Mouse (Mus musculus): Measurements from ENCODE around the gene Zfp775. TPM values are rescaled to one million over a fixed set of nuclear protein-coding genes. Genes with fewer than 3 reads are reported as not detected.

Zfp775 gene
- polyA plus RNA-seq, 1 experiment = 1.8 TPM

DNA sequence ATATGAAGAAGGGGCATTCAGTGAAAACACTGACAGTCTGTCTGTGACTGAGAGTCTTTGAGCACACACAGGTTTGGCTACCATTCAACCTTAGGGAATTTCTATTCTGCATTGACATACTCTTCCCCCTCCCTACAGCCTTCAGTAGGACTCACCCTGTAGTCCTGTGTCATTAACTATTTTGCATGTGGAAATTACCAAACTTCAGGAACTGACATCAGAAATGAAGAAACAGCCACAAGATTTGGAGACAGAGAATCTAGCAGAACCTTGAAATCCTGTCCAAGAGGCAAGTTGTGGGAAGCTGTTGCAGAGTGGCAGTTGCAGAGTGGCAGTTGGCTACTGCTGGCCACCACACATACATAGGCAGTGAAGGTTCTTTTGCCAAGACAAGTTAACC, 66.2 kb downstream of the Zfp775 start:
- H3K79me2 ChIP-seq (ENCODE audit: control insufficient read depth, insufficient read depth) = no peaks in the 10 kb centered on the region
- H3K4me3 ChIP-seq (ENCODE audit: insufficient read depth, poor library complexity, severe bottlenecking) = no peak overlapping the region
- TF ChIP-seq USF1 (IDR thresholded peaks at IDR 0.05; ENCODE audit: low read depth) (no peak), MYOD1 (IDR thresholded peaks at IDR 0.05; ENCODE audit: control insufficient read depth, insufficient read length, low read depth) (no peak), CEBPB (IDR thresholded peaks at IDR 0.05; ENCODE audit: low read depth) (no peak), MAX (IDR thresholded peaks at IDR 0.05) (no peak)
- H3K27me3 ChIP-seq (ENCODE audit: control insufficient read depth, insufficient read depth, insufficient read length) = peaks cover 7% of the 10 kb centered on the region
- no peaks in the 10 kb centered on the region for H3K36me3 ChIP-seq (ENCODE audit: control insufficient read depth, insufficient read depth)
- H3ac ChIP-seq (ENCODE audit: control insufficient read depth, insufficient read length, low read depth) = no peak overlapping the region
- no peaks in the 10 kb centered on the region for H3K79me3 ChIP-seq (ENCODE audit: low read depth)

DNA sequence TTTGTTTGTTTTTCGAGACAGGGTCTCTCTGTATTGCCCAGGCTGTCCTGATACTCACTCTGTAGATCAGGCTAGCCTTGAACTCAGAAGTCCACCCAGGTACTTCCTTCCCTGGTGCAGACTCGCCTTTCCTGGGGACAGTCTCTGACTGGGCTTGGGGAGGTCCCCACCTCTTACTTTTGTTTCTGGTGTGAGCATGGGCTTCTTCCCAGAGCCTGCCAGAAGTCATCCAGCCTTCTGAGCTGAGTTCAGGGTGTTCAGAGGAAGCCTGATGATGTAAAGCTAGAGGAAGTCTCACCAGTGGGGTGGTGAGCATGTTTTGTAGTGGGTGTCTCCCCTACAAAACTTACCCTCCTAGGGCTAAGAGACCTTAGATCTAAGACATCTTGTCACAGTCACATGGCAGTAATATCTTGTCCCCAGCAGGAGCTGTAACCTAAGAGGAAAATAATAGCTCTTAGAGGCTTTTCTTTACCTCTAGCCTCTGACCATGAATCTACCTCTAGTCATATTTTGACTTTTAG, 67.6 kb downstream of the Zfp775 start:
- TF ChIP-seq CEBPB (IDR thresholded peaks at IDR 0.05; ENCODE audit: low read depth) (no peak), USF1 (IDR thresholded peaks at IDR 0.05; ENCODE audit: low read depth) (no peak), MYOG (IDR thresholded peaks at IDR 0.05; ENCODE audit: control insufficient read depth, extremely low read depth, insufficient read length) (no peak), CTCF (IDR thresholded peaks at IDR 0.05; ENCODE audit: control insufficient read depth, insufficient read depth, insufficient read length) (no peak), FOSL1 (IDR thresholded peaks at IDR 0.05; ENCODE audit: insufficient read depth, low read length, poor library complexity, severe bottlenecking) (no peak), MYOD1 (IDR thresholded peaks at IDR 0.05; ENCODE audit: control insufficient read depth, insufficient read length, low read depth) (no peak), MAX (IDR thresholded peaks at IDR 0.05) (no peak)
- H3K79me2 ChIP-seq (ENCODE audit: control insufficient read depth, insufficient read depth) = no peaks in the 10 kb centered on the region
- H3K27me3 ChIP-seq (ENCODE audit: control insufficient read depth, insufficient read depth, insufficient read length) = peaks cover 7% of the 10 kb centered on the region
- no peaks in the 10 kb centered on the region for H3K36me3 ChIP-seq (ENCODE audit: control insufficient read depth, insufficient read depth)
- no peaks in the 10 kb centered on the region for H3K79me3 ChIP-seq (ENCODE audit: low read depth)
- no peak overlapping the region for H3K4me3 ChIP-seq (ENCODE audit: insufficient read depth, poor library complexity, severe bottlenecking)
- H3ac ChIP-seq (ENCODE audit: control insufficient read depth, insufficient read length, low read depth) = no peak overlapping the region

Other genes starting within 250 kb of the Zfp775 start
- 2.7 TPM for gene Krba1, start 206.5 kb upstream of the Zfp775 start, polyA plus RNA-seq (2012; fragmentation: generic; extraction: Trizol)
- gene Zfp467, start 156.2 kb upstream of the Zfp775 start, polyA plus RNA-seq (2012; fragmentation: generic; extraction: Trizol) = 0.75 TPM
- gene Sspo, start 153.8 kb upstream of the Zfp775 start, polyA plus RNA-seq (2012; fragmentation: generic; extraction: Trizol) = 0.13 TPM
- gene Atp6v0e2, start 64.4 kb upstream of the Zfp775 start, polyA plus RNA-seq (2012; fragmentation: generic; extraction: Trizol) = 3.3 TPM
- gene Lrrc61, start 47.3 kb upstream of the Zfp775 start, polyA plus RNA-seq (2012; fragmentation: generic; extraction: Trizol) = 6.2 TPM
- 0.08 TPM for gene Rarres2, start 29.3 kb upstream of the Zfp775 start, polyA plus RNA-seq (2012; fragmentation: generic; extraction: Trizol)
- not detected for gene Gm45021, start 12.5 kb upstream of the Zfp775 start, polyA plus RNA-seq (2012; fragmentation: generic; extraction: Trizol)
- 9.1 TPM for gene Repin1, start 8.2 kb upstream of the Zfp775 start, polyA plus RNA-seq (2012; fragmentation: generic; extraction: Trizol)
- gene Gm44965, start 8.1 kb upstream of the Zfp775 start, polyA plus RNA-seq (2012; fragmentation: generic; extraction: Trizol) = 0.69 TPM
- gene AI854703, start 24.7 kb downstream of the Zfp775 start, polyA plus RNA-seq (2012; fragmentation: generic; extraction: Trizol) = 0.01 TPM
- not detected for gene Gimap8, start 45.2 kb downstream of the Zfp775 start, polyA plus RNA-seq (2012; fragmentation: generic; extraction: Trizol)
- 0.92 TPM for gene Gimap9, start 74.1 kb downstream of the Zfp775 start, polyA plus RNA-seq (2012; fragmentation: generic; extraction: Trizol)
- gene Gimap4, start 82.5 kb downstream of the Zfp775 start, polyA plus RNA-seq (2012; fragmentation: generic; extraction: Trizol) = 0.04 TPM
- not detected for gene Gimap6, start 106.2 kb downstream of the Zfp775 start, polyA plus RNA-seq (2012; fragmentation: generic; extraction: Trizol)
- not detected for gene Gm28053, start 116.5 kb downstream of the Zfp775 start, polyA plus RNA-seq (2012; fragmentation: generic; extraction: Trizol)
- not detected for gene Gimap7, start 116.6 kb downstream of the Zfp775 start, polyA plus RNA-seq (2012; fragmentation: generic; extraction: Trizol)
- gene Gimap1, start 137.0 kb downstream of the Zfp775 start, polyA plus RNA-seq (2012; fragmentation: generic; extraction: Trizol) = not detected
- not detected for gene Gimap5, start 144.1 kb downstream of the Zfp775 start, polyA plus RNA-seq (2012; fragmentation: generic; extraction: Trizol)
- gene Gimap3, start 168.8 kb downstream of the Zfp775 start, polyA plus RNA-seq (2012; fragmentation: generic; extraction: Trizol) = not detected
- gene Tmem176a, start 238.9 kb downstream of the Zfp775 start, polyA plus RNA-seq (2012; fragmentation: generic; extraction: Trizol) = 2.1 TPM
- gene Tmem176b, start 239.4 kb downstream of the Zfp775 start, polyA plus RNA-seq (2012; fragmentation: generic; extraction: Trizol) = 8.0 TPM

Data from C2C12 (cell line).